ENCODE assay signal across 8 mouse cellular contexts in genomic region chr5:102069051-102069766, GRCm38 (mm10). TPM values are rescaled to one million over a fixed set of nuclear protein-coding genes. Genes with fewer than 3 reads are reported as not detected.
DNase-seq lines count a peak whose midpoint lies in the region; ATAC-seq and TF ChIP-seq lines count a peak whose summit lies in the region.

No protein-coding gene starts in this region.

- DNase-seq in Patski (ENCODE audit: low read depth, low spot score) = no peak
- peak; percentile 77 to 79 for DNase-seq in cerebellum, adult 2 months
- DNase-seq in left cerebral cortex, postnatal 25 days (ENCODE audit: low spot score in 2 of 2) = peak; percentile 40 to 69
- DNase-seq in right cerebral cortex, postnatal 10 days (ENCODE audit: low spot score in 2 of 2) = peak; percentile 58 to 60
- DNase-seq in thymus, postnatal 36 days = no peak

- no peaks in the 10 kb centered on the region for H3K36me3 ChIP-seq in forebrain, embryonic 15.5 days
- peaks cover 8% of the 10 kb centered on the region; the same call in 1 of the 2 replicates for H3K36me3 ChIP-seq in hindbrain, embryonic 12.5 days
- no peaks in the 10 kb centered on the region for H3K36me3 ChIP-seq in macrophage (ENCODE audit: inconsistent target)

- peak overlapping the region; percentile 96 for H3K9ac ChIP-seq in forebrain, embryonic 15.5 days (replicated peaks)
- peak overlapping the region; percentile 98 for H3K9ac ChIP-seq in hindbrain, embryonic 12.5 days

- CTCF ChIA-PET in Patski (lab: Charles Lee) = interaction anchor here (0.6 to 1.5 kb wide), 5 partner anchors 47 to 173 kb away, joined by 3 to 4 read pairs (median 3); no protein-coding TSS in a partner anchor

- no peaks in the 10 kb centered on the region for H3K27me3 ChIP-seq in Patski
- no peaks in the 10 kb centered on the region for H3K27me3 ChIP-seq in cerebellum, adult 2 months (ENCODE audit: control insufficient read depth, insufficient read depth, low read length)
- H3K27me3 ChIP-seq in forebrain, embryonic 15.5 days = no peaks in the 10 kb centered on the region
- H3K27me3 ChIP-seq in hindbrain, embryonic 12.5 days = no peaks in the 10 kb centered on the region

- H3K27ac ChIP-seq in cerebellum, adult 2 months (ENCODE audit: insufficient read depth, low read length) = peak overlapping the region; percentile 95
- H3K27ac ChIP-seq in forebrain, embryonic 15.5 days (replicated peaks) = peak overlapping the region; percentile 97
- peak overlapping the region; percentile 98 for H3K27ac ChIP-seq in hindbrain, embryonic 12.5 days
- H3K27ac ChIP-seq in macrophage = peak overlapping the region; percentile 46

- TF ChIP-seq CTCF in Patski (IDR thresholded peaks at IDR 0.05) = peak; percentile 88
- no peak for TF ChIP-seq CTCF in cerebellum, adult 2 months (IDR thresholded peaks at IDR 0.05; ENCODE audit: borderline replicate concordance, insufficient read depth, low read depth, low read length)

- in situ Hi-C loops in Patski (cut with MboI; ENCODE audit: low pct_unique_long_range_greater_than_20kb) = no loop called here

- WGBS in cerebellum, adult 2 months = under 1% methylated on average over 71 of the region's 92 CpGs
- under 1% methylated on average over 49 of the region's 92 CpGs for WGBS in forebrain, embryonic 15.5 days
- under 1% methylated on average over 66 of the region's 92 CpGs for WGBS in hindbrain, embryonic 12.5 days
- 1% methylated on average over 64 of the region's 92 CpGs for WGBS in macrophage (ENCODE audit: missing documents)

- H3K4me2 ChIP-seq in forebrain, embryonic 15.5 days (replicated peaks) = peak overlapping the region; percentile 59
- peak overlapping the region; percentile 75 for H3K4me2 ChIP-seq in hindbrain, embryonic 12.5 days (replicated peaks)

- peaks cover 6% of the 10 kb centered on the region; the same call in 1 of the 2 replicates for H3K4me1 ChIP-seq in cerebellum, adult 2 months (ENCODE audit: control insufficient read depth, insufficient read depth, low read length)
- peaks cover 56% of the 10 kb centered on the region for H3K4me1 ChIP-seq in forebrain, embryonic 15.5 days
- peaks cover 37% of the 10 kb centered on the region for H3K4me1 ChIP-seq in hindbrain, embryonic 12.5 days

- peak overlapping the region; percentile 88 for H3K4me3 ChIP-seq in cerebellum, adult 2 months (replicated peaks; ENCODE audit: insufficient read depth, low read depth, low read length)
- peak overlapping the region; percentile 67 for H3K4me3 ChIP-seq in forebrain, embryonic 15.5 days
- H3K4me3 ChIP-seq in hindbrain, embryonic 12.5 days = peak overlapping the region; percentile 95
- peak overlapping the region; percentile 65 for H3K4me3 ChIP-seq in macrophage (ENCODE audit: inconsistent target)

- peak; percentile 88 for ATAC-seq in Patski
- peak; percentile 81 for ATAC-seq in forebrain, embryonic 15.5 days (replicated peaks)
- ATAC-seq in hindbrain, embryonic 12.5 days (ENCODE audit: low FRiP score) = peak; percentile 84

- POLR2A ChIA-PET in Patski (lab: Charles Lee) = interaction anchor here (1.0 to 1.1 kb wide), 2 partner anchors 9 to 14 kb away, joined by 3 read pairs; no protein-coding TSS in a partner anchor

- intact Hi-C loops in left cerebral cortex, postnatal 25 days (cut with DNase I) = loop anchor here (2.0 to 5.0 kb wide), 2 partner anchors 52 to 136 kb away; no protein-coding TSS in a partner anchor

- no peaks in the 10 kb centered on the region for H3K9me3 ChIP-seq in forebrain, embryonic 15.5 days
- H3K9me3 ChIP-seq in hindbrain, embryonic 12.5 days (replicated peaks) = no peaks in the 10 kb centered on the region

- peaks cover 49% of the 10 kb centered on the region for H3K79me2 ChIP-seq in macrophage (ENCODE audit: inconsistent target)

- TF ChIP-seq POLR2A in cerebellum, adult 2 months (IDR thresholded peaks at IDR 0.05; ENCODE audit: borderline replicate concordance, insufficient read depth, low read length) = no peak

RNA-seq across cellular contexts. Expression of gene Wdfy3, which starts 0.5 kb away (rescaled TPM):
- polyA plus RNA-seq in Patski (2021) = 61.1 TPM
- polyA plus RNA-seq in cerebellum, adult 2 months (2012; rRNA removed) = 75.4 and 79.7 TPM in 2 replicates
- polyA plus RNA-seq in forebrain, embryonic 15.5 days (2015; fragmentation: Nextera tagmentation; extraction: Ambion mirVana) = 26.2 and 26.3 TPM in 2 replicates
- 41.3 and 41.9 TPM in 2 replicates for polyA plus RNA-seq in hindbrain, embryonic 12.5 days (2016; fragmentation: Nextera tagmentation; extraction: Ambion mirVana)
- 100 to 1,000 TPM; 125 to 129 TPM for total RNA-seq in left cerebral cortex, postnatal 25 days (2021)
- 100 to 1,000 TPM; 154 to 501 (median 335) TPM for total RNA-seq in macrophage (2018; cell fraction: chromatin; rRNA removed)
- 10 to 100 TPM; 33.2 to 88.4 (median 66.0) TPM for total RNA-seq in macrophage (2018; cell fraction: cytosol; rRNA removed)
- total RNA-seq in macrophage (2018; cell fraction: nucleus; rRNA removed) = 100 to 1,000 TPM in 25 of 26 experiments, 10 to 100 TPM in 1; 87.8 to 329 (median 181) TPM
- polyA plus RNA-seq in macrophage (2018) = 31.1 to 45.6 TPM (median 42.4 TPM) in 3 replicates

Comparison
In these comparisons a context has a peak if more than half of its experiments do, and no peak if none do; other contexts are left out.
1. DNase-seq: peak in cerebellum, adult 2 months (2 of 2), left cerebral cortex, postnatal 25 days (2 of 2) and right cerebral cortex, postnatal 10 days (2 of 2); none in Patski (single experiment) and thymus, postnatal 36 days (0 of 2).
2. H3K27ac ChIP-seq: peak in every context shown above with its lines; median percentile 98 in hindbrain, embryonic 12.5 days; 97 in forebrain, embryonic 15.5 days; 95 in cerebellum, adult 2 months; 46 in macrophage.
3. Peak in every context shown above with its lines, with median percentiles within 50 percentile points of each other: ATAC-seq and H3K4me3 ChIP-seq.